Mouse (Mus musculus): ENCODE measurements at regions not wholly inside any gene's neighbourhood (a gene's known extent, or its start where the extent isn't known, plus 50 kb on each side); places are given as distances from the start of the nearest gene placed in this dataset.

- H3K4me1 ChIP-seq (ENCODE audit: control insufficient read depth, insufficient read depth, low read length): no peaks in the 10 kb centered on the region
- no peak overlapping the region for H3K4me3 ChIP-seq (replicated peaks; ENCODE audit: control insufficient read depth, low read depth, low read length)
- TF ChIP-seq CTCF (IDR thresholded peaks at IDR 0.05; ENCODE audit: control insufficient read depth, insufficient read depth, low read length): no peak
- no peak for TF ChIP-seq POLR2A (IDR thresholded peaks at IDR 0.05; ENCODE audit: borderline replicate concordance, control insufficient read depth, low read depth, low read length)
- WGBS: 88% methylated on average over 3 of the region's 3 CpGs
- no peak overlapping the region for H3K27ac ChIP-seq (ENCODE audit: control insufficient read depth, insufficient read depth, low read depth, low read length, poor library complexity)
Measured at GRCm38 (mm10) chr17:84895526-84895925, 61.0 kb upstream of the Ppm1b start.

- Histone ChIP-seq H3K27ac (ENCODE audit: control insufficient read depth, insufficient read depth, low read depth, low read length, poor library complexity) (no peak overlapping the region), H3K4me3 (replicated peaks; ENCODE audit: control insufficient read depth, low read depth, low read length) (no peak overlapping the region), H3K4me1 (ENCODE audit: control insufficient read depth, insufficient read depth, low read length) (no peaks in the 10 kb centered on the region)
- TF ChIP-seq CTCF (IDR thresholded peaks at IDR 0.05; ENCODE audit: control insufficient read depth, insufficient read depth, low read length): no peak
- 89% methylated on average over 5 of the region's 5 CpGs for WGBS
Measured at GRCm38 (mm10) chr17:84896572-84896971, 60.0 kb upstream of the Ppm1b start.

- H3K4me1 ChIP-seq (ENCODE audit: control insufficient read depth, insufficient read depth, low read length): no peaks in the 10 kb centered on the region
- TF ChIP-seq CTCF (IDR thresholded peaks at IDR 0.05; ENCODE audit: control insufficient read depth, insufficient read depth, low read length): no peak
- no peak for TF ChIP-seq POLR2A (IDR thresholded peaks at IDR 0.05; ENCODE audit: borderline replicate concordance, control insufficient read depth, low read depth, low read length)
- no peak overlapping the region for H3K4me3 ChIP-seq (replicated peaks; ENCODE audit: control insufficient read depth, low read depth, low read length)
- 92% methylated on average over 4 of the region's 4 CpGs for WGBS
- no peak overlapping the region for H3K27ac ChIP-seq (ENCODE audit: control insufficient read depth, insufficient read depth, low read depth, low read length, poor library complexity)
Measured at GRCm38 (mm10) chr17:84898407-84898806, 58.1 kb upstream of the Ppm1b start.

GRCm38 (mm10) chr17:84903625-84904337, 52.8 kb upstream of the Ppm1b start:
- Histone ChIP-seq H3K4me3 (replicated peaks; ENCODE audit: control insufficient read depth, low read depth, low read length) (no peak overlapping the region), H3K4me1 (ENCODE audit: control insufficient read depth, insufficient read depth, low read length) (no peaks in the 10 kb centered on the region), H3K27ac (ENCODE audit: control insufficient read depth, insufficient read depth, low read depth, low read length, poor library complexity) (no peak overlapping the region)
- WGBS: 88% methylated on average over 9 of the region's 9 CpGs
- TF ChIP-seq CTCF (IDR thresholded peaks at IDR 0.05; ENCODE audit: control insufficient read depth, insufficient read depth, low read length) (no peak), POLR2A (IDR thresholded peaks at IDR 0.05; ENCODE audit: borderline replicate concordance, control insufficient read depth, low read depth, low read length) (no peak)
